Mouse (Mus musculus) forebrain, embryonic 15.5 days (tissue): Measurements from ENCODE around the gene Pou1f1. TPM values are rescaled to one million over a fixed set of nuclear protein-coding genes. Genes with fewer than 3 reads are reported as not detected.

Experiments
- ATAC-seq: fragments of 200-750 bp; cut with Nextera tagmentation; replicated peaks from 2 replicates; pipeline ENCODE4 v1.8.0; 2017; ENCODE audit warnings: mild to moderate bottlenecking, moderate TSS enrichment, moderate library complexity
- H3K27ac ChIP-seq: fragments of 300-500 bp; sonication (generic); replicated peaks from 2 replicates; pipeline ENCODE4 v1.5.1; 2015; ENCODE audit warnings: mild to moderate bottlenecking, inconsistent platforms
- H3K27me3 ChIP-seq: fragments of 300-500 bp; sonication (generic); 2 replicates; pipeline ENCODE4 v1.6.1; 2015; ENCODE audit warnings: inconsistent platforms
- H3K36me3 ChIP-seq: fragments of 300-500 bp; sonication (generic); 2 replicates; pipeline ENCODE4 v1.6.1; 2015; ENCODE audit warnings: mild to moderate bottlenecking, inconsistent platforms
- H3K4me1 ChIP-seq: fragments of 300-500 bp; sonication (generic); 2 replicates; pipeline ENCODE4 v1.6.1; 2015; ENCODE audit warnings: inconsistent platforms
- H3K4me2 ChIP-seq: fragments of 300-500 bp; sonication (generic); replicated peaks from 2 replicates; pipeline ENCODE4 v1.6.1; 2015; ENCODE audit warnings: mild to moderate bottlenecking, inconsistent platforms
- H3K4me3 ChIP-seq: fragments of 300-500 bp; sonication (generic); 2 replicates; pipeline ENCODE4 v1.5.1; 2015; ENCODE audit warnings: mild to moderate bottlenecking, inconsistent platforms
- H3K9ac ChIP-seq: fragments of 300-500 bp; sonication (generic); replicated peaks from 2 replicates; pipeline ENCODE4 v1.6.1; 2015; ENCODE audit warnings: mild to moderate bottlenecking, inconsistent platforms
- H3K9me3 ChIP-seq: fragments of 300-500 bp; sonication (generic); 2 replicates; pipeline ENCODE4 v1.6.1; 2016; ENCODE audit warnings: inconsistent platforms
- WGBS: fragments of 180-500 bp; shearing (Covaris S2); methylation state at CpG from one replicate; pipeline ENCODE4 v1.1.7; 2015; ENCODE audit warnings: mixed read lengths; 5-methylcytosine and 5-hydroxymethylcytosine counted together
- polyA plus RNA-seq: library from polyadenylated mRNA; unstranded; fragments of >200 nt; fragmentation: Nextera tagmentation; extraction: Ambion mirVana; gene quantifications from 2 replicates; pipeline ENCODE4 v1.2.1, GENCODE M21; 2015

Pou1f1 gene
- polyA plus RNA-seq, 1 experiment from 2014 or later, result not detected

GRCm38 (mm10) chr16:65568853-65569252 lies 48.5 kb downstream of the Pou1f1 start:
- Histone ChIP-seq H3K4me2 (no peak overlapping the region), H3K36me3 (no peaks in the 10 kb centered on the region), H3K9me3 (no peaks in the 10 kb centered on the region), H3K4me1 (no peaks in the 10 kb centered on the region), H3K9ac (no peak overlapping the region), H3K4me3 (no peak overlapping the region), H3K27ac (no peak overlapping the region), H3K27me3 (no peaks in the 10 kb centered on the region)
- ATAC-seq, result no peak
- 81% methylated on average over 4 of the region's 4 CpGs for WGBS

DNA sequence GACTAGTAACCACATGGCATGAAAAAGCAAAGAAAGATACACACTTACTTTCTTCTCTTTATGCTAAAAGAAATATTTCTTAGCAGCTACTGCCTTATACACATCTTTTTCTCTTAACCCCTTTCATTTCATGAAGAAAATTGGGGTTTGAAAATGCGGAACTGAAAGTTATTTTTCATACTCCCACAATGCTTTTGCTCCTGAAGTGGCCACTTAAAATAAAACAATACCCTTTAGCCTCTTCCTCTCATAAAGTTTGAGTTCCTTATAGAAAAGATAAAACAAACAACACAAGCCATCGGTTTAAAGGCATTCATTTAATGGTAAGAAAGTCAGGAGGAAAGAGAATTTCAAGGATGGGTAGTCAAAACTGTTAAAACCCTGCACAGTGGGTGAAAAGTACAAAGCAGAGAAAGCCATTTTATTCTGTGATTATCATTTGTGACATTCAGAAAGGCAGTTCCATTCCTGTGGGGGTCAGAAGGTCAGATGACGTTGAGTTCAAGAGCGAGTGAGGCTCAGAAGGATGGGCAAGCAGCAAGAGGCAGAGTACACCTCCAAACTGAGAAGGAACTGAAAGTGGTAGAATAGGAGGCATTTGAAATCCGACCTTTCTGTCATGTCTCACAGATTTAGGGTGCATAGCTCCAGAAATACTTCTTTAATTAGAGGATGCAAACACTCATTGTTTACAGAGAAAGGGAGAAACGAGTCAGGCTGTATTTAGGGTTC lies 57.2 kb downstream of the Pou1f1 start:
- no peak overlapping the region for H3K4me2 ChIP-seq
- 51% methylated on average over 6 of the region's 6 CpGs for WGBS
- ATAC-seq, result no peak
- no peaks in the 10 kb centered on the region for H3K9me3 ChIP-seq
- no peaks in the 10 kb centered on the region for H3K36me3 ChIP-seq
- H3K9ac ChIP-seq, result no peak overlapping the region
- H3K27ac ChIP-seq, result no peak overlapping the region
- H3K27me3 ChIP-seq, result no peaks in the 10 kb centered on the region
- H3K4me3 ChIP-seq, result no peak overlapping the region
- no peaks in the 10 kb centered on the region for H3K4me1 ChIP-seq

Other genes starting within 250 kb of the Pou1f1 start
- 57.9 and 60.1 TPM in 2 replicates for gene Chmp2b, start 42.2 kb downstream of the Pou1f1 start, polyA plus RNA-seq